Comparison of ENCODE assay signal across 9 mouse cellular contexts in the genomic region with DNA sequence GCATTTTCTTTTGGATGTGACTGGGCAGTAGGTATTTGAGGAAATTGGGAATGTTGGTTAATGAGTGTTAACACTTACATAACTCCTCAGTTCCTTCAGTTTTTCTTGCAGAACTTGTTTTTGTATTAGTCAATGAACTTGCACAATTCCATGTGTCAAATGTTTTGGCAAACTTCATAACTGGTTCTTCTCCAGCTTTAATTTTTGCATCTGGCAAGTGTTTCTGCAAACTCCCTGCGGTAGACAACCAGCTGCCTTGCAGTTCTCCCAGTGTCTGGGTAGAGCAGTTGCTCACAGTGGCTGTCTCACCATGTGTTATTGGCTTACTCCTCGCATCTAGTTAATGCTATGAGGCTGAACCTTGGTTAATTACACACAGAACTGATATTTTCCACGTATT.
DNase-seq lines count a peak whose midpoint lies in the region; ATAC-seq and TF ChIP-seq lines count a peak whose summit lies in the region.
"Had no signal": no experiment of that assay in that cellular context is flagged by ENCODE, and none has a peak within 500 bp of the region (broad histone marks: within the 10 kb centered on the region; RNA-seq: fewer than 3 reads in every experiment).

No protein-coding gene starts in this region.

- peaks cover 7% of the 10 kb centered on the region for H3K36me3 ChIP-seq in heart, adult 2 months (ENCODE audit: control insufficient read depth, insufficient read depth, low read length)
- no peaks in the 10 kb centered on the region for H3K36me3 ChIP-seq in heart, embryonic 12.5 days
- H3K36me3 ChIP-seq in midbrain, embryonic 16.5 days (ENCODE audit: control insufficient read depth, insufficient read depth, low read length) = no peaks in the 10 kb centered on the region
- H3K36me3 ChIP-seq: heart, embryonic 13.5 days had no signal

- no peak overlapping the region for H3K4me2 ChIP-seq in heart, embryonic 12.5 days
- no peak overlapping the region for H3K4me2 ChIP-seq in midbrain, embryonic 16.5 days (ENCODE audit: low read length)
- H3K4me2 ChIP-seq: heart, embryonic 13.5 days had no signal

- TF ChIP-seq EP300 in heart, adult 2 months (IDR thresholded peaks at IDR 0.05; ENCODE audit: insufficient read depth, low read depth, low read length) = no peak

- DNase-seq in heart, adult 2 months = peak in 1 of 2 experiments; percentile 44
- DNase-seq in Muller cell, postnatal 12 days (ENCODE audit: inconsistent ontology term) = peak; percentile 46
- peak; percentile 75 for DNase-seq in brain, embryonic 14.5 days (ENCODE audit: low read depth)
- DNase-seq in layer of hippocampus, adult 9-11 months = peak; percentile 60
- no peak for DNase-seq in spleen, adult 12 weeks (ENCODE audit: low spot score)
- DNase-seq: cerebellum, adult 9-10 months had no signal

- 53% methylated on average over 3 of the region's 3 CpGs for WGBS in heart, adult 2 months
- 69% methylated on average over 3 of the region's 3 CpGs for WGBS in heart, embryonic 12.5 days
- 73% methylated on average over 3 of the region's 3 CpGs for WGBS in midbrain, embryonic 16.5 days

- H3K9me3 ChIP-seq in heart, embryonic 12.5 days (replicated peaks) = no peaks in the 10 kb centered on the region
- no peaks in the 10 kb centered on the region for H3K9me3 ChIP-seq in midbrain, embryonic 16.5 days (replicated peaks; ENCODE audit: control insufficient read depth, low read length, poor library complexity, severe bottlenecking)
- H3K9me3 ChIP-seq: heart, embryonic 13.5 days had no signal

- no peak for ATAC-seq in heart, embryonic 12.5 days (ENCODE audit: insufficient number of reproducible peaks, low FRiP score)
- ATAC-seq in midbrain, embryonic 16.5 days = no peak

- H3K27ac ChIP-seq in heart, adult 2 months = 0 out of 2 replicates have a peak overlapping the region, but pooled peaks have one; percentile 16
- no peak overlapping the region for H3K27ac ChIP-seq in heart, embryonic 12.5 days (ENCODE audit: poor library complexity, severe bottlenecking)
- no peak overlapping the region for H3K27ac ChIP-seq in midbrain, embryonic 16.5 days (ENCODE audit: low read length)
- H3K27ac ChIP-seq: heart, embryonic 13.5 days had no signal

- H3K4me3 ChIP-seq in heart, adult 2 months = no peak overlapping the region
- no peak overlapping the region for H3K4me3 ChIP-seq in heart, embryonic 12.5 days
- H3K4me3 ChIP-seq in midbrain, embryonic 16.5 days (ENCODE audit: low read depth, low read length) = no peak overlapping the region
- H3K4me3 ChIP-seq: heart, embryonic 13.5 days had no signal

- H3K4me1 ChIP-seq in heart, adult 2 months (ENCODE audit: control insufficient read depth, insufficient read depth, low read length) = peaks cover 2% of the 10 kb centered on the region
- H3K4me1 ChIP-seq in heart, embryonic 12.5 days (replicated peaks) = no peaks in the 10 kb centered on the region
- no peaks in the 10 kb centered on the region for H3K4me1 ChIP-seq in midbrain, embryonic 16.5 days (ENCODE audit: control insufficient read depth, insufficient read depth, low read length)

- no peak overlapping the region for H3K9ac ChIP-seq in heart, adult 2 months (ENCODE audit: low read depth, low read length)
- no peak overlapping the region for H3K9ac ChIP-seq in heart, embryonic 12.5 days
- no peak overlapping the region for H3K9ac ChIP-seq in midbrain, embryonic 16.5 days (ENCODE audit: low read depth, low read length)
- H3K9ac ChIP-seq: heart, embryonic 13.5 days had no signal

- intact Hi-C loops in heart, adult 2 months (cut with DNase I) = no loop called here

- H3K79me2 ChIP-seq in heart, adult 2 months (replicated peaks; ENCODE audit: control insufficient read depth, insufficient read depth, low read length) = no peaks in the 10 kb centered on the region; the same call in 1 of the 2 replicates

- no peak for TF ChIP-seq POLR2A in heart, adult 2 months (IDR thresholded peaks at IDR 0.05; ENCODE audit: insufficient read depth, low read depth, low read length)
- no peak for TF ChIP-seq POLR2A in brain, embryonic 14.5 days (IDR thresholded peaks at IDR 0.05; ENCODE audit: borderline replicate concordance, extremely low read depth, insufficient read depth, insufficient read length, poor library complexity, severe bottlenecking)

- no peak for TF ChIP-seq CTCF in heart, adult 2 months (IDR thresholded peaks at IDR 0.05)
- no peak for TF ChIP-seq CTCF in brain, embryonic 14.5 days (IDR thresholded peaks at IDR 0.05; ENCODE audit: borderline replicate concordance, extremely low read depth, insufficient read depth, insufficient read length)

- no peaks in the 10 kb centered on the region for H3K27me3 ChIP-seq in heart, adult 2 months (ENCODE audit: control insufficient read depth, insufficient read depth, low read length)
- no peaks in the 10 kb centered on the region for H3K27me3 ChIP-seq in heart, embryonic 12.5 days (replicated peaks)
- H3K27me3 ChIP-seq in midbrain, embryonic 16.5 days (ENCODE audit: control insufficient read depth, insufficient read depth, low read depth, low read length) = no peaks in the 10 kb centered on the region
- H3K27me3 ChIP-seq: heart, embryonic 13.5 days had no signal
